Mouse (Mus musculus): ENCODE measurements around the gene Vgll4. TPM values are rescaled to one million over a fixed set of nuclear protein-coding genes. Genes with fewer than 3 reads are reported as not detected.

The Vgll4 gene
- polyA plus RNA-seq, 1 experiment from 2014 or later: 37.9 TPM

DNA sequence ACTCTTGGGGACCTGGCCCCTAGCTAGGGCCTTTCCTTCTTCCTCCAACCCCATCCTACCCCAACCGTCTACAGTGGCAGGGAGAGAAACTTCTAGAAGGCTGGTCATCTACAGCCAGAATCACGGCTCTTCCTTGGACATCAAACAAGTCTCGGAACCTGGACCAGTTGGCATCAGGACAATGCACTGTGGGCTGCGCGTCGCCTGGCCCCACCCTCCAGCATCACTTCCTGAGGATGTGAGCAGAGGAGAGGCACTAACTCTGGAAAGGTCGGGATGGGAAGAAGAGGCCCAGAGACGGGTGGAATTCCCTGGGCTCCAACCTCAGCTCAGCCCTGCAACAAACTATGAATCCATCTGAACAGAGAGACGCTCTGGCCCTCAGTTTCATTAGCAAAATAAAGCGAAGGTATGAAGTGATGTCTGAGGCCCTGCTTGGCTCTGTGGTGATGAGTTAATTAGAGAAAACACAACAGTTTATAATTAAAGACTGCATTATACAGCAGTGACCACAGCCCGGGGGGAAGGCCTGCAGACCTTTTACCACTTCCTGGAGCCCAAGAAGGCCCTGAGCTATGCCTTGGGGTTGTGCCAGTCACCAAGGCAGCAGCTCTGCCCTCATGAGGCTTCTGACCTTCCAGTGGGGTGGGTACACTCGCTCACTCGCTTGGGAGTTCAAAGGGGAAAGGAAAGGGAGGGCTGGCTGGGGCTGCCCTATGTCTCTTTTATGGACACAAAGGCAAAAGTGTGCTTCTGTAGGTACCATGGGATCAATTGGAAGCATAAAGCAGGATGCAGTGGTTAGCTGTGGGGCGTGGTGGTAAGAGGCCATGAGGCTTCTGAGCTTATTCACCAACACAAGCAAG lies 51.8 kb downstream of the Vgll4 start:
- ATAC-seq (ENCODE audit: low FRiP score): no peak
- H3K27ac ChIP-seq: peak overlapping the region; percentile 43; the same call in 1 of the 2 replicates
- H3K9ac ChIP-seq: peak overlapping the region; percentile 42
- peak overlapping the region; percentile 48; the same call in 1 of the 2 replicates for H3K4me3 ChIP-seq (replicated peaks; ENCODE audit: low read length)
- 65% methylated on average over 14 of the region's 14 CpGs for WGBS
- peak overlapping the region; percentile 71 for H3K4me2 ChIP-seq (replicated peaks)
- no peak for DNase-seq (ENCODE audit: low spot score)
- H3K36me3 ChIP-seq (replicated peaks; ENCODE audit: control insufficient read depth, insufficient read depth): no peaks in the 10 kb centered on the region
- H3K27me3 ChIP-seq (ENCODE audit: control insufficient read depth, insufficient read depth, low read length): no peaks in the 10 kb centered on the region
- no peaks in the 10 kb centered on the region for H3K9me3 ChIP-seq (ENCODE audit: control insufficient read depth, low read length)
- H3K4me1 ChIP-seq (replicated peaks; ENCODE audit: control insufficient read depth, insufficient read depth, low read length): peaks cover 80% of the 10 kb centered on the region

- peak; percentile 46 for DNase-seq (ENCODE audit: low spot score)
- H3K9ac ChIP-seq: no peak overlapping the region
- H3K36me3 ChIP-seq (replicated peaks; ENCODE audit: control insufficient read depth, insufficient read depth): no peaks in the 10 kb centered on the region
- peak overlapping the region; percentile 71 for H3K4me2 ChIP-seq (replicated peaks)
- H3K27me3 ChIP-seq (ENCODE audit: control insufficient read depth, insufficient read depth, low read length): no peaks in the 10 kb centered on the region
- H3K9me3 ChIP-seq (ENCODE audit: control insufficient read depth, low read length): no peaks in the 10 kb centered on the region
- peak overlapping the region; percentile 9 for H3K27ac ChIP-seq
- ATAC-seq (ENCODE audit: low FRiP score): no peak
- H3K4me1 ChIP-seq (replicated peaks; ENCODE audit: control insufficient read depth, insufficient read depth, low read length): peaks cover 87% of the 10 kb centered on the region
- H3K4me3 ChIP-seq (replicated peaks; ENCODE audit: low read length): no peak overlapping the region
- WGBS: 45% methylated on average over 11 of the region's 11 CpGs
These were observed 52.7 kb downstream of the Vgll4 start for GRCm38 (mm10) chr6:114917129-114917528.

DNA sequence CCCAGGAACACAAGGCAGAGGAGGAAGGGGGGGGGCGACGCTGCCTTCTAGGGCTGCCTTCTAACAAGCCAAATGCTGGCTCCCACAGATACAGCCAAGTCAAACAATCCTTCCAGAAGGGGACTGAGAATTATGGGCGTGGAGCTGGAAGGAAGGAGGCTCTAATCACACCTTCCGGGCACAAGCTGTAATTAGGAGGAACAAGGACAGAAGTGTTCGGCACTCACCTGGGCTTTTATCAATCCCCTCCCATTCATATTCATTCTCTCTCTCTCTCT lies 53.1 kb downstream of the Vgll4 start:
- ATAC-seq (ENCODE audit: low FRiP score): no peak
- DNase-seq (ENCODE audit: low spot score): no peak
- no peak overlapping the region for H3K9ac ChIP-seq
- H3K36me3 ChIP-seq (replicated peaks; ENCODE audit: control insufficient read depth, insufficient read depth): no peaks in the 10 kb centered on the region
- H3K27me3 ChIP-seq (ENCODE audit: control insufficient read depth, insufficient read depth, low read length): no peaks in the 10 kb centered on the region
- no peaks in the 10 kb centered on the region for H3K9me3 ChIP-seq (ENCODE audit: control insufficient read depth, low read length)
- peaks cover 85% of the 10 kb centered on the region for H3K4me1 ChIP-seq (replicated peaks; ENCODE audit: control insufficient read depth, insufficient read depth, low read length)
- H3K27ac ChIP-seq: peak overlapping the region; percentile 9; the same call in 1 of the 2 replicates
- 4% methylated on average over 5 of the region's 5 CpGs for WGBS
- peak overlapping the region; percentile 71 for H3K4me2 ChIP-seq (replicated peaks)
- no peak overlapping the region for H3K4me3 ChIP-seq (replicated peaks; ENCODE audit: low read length)

DNA sequence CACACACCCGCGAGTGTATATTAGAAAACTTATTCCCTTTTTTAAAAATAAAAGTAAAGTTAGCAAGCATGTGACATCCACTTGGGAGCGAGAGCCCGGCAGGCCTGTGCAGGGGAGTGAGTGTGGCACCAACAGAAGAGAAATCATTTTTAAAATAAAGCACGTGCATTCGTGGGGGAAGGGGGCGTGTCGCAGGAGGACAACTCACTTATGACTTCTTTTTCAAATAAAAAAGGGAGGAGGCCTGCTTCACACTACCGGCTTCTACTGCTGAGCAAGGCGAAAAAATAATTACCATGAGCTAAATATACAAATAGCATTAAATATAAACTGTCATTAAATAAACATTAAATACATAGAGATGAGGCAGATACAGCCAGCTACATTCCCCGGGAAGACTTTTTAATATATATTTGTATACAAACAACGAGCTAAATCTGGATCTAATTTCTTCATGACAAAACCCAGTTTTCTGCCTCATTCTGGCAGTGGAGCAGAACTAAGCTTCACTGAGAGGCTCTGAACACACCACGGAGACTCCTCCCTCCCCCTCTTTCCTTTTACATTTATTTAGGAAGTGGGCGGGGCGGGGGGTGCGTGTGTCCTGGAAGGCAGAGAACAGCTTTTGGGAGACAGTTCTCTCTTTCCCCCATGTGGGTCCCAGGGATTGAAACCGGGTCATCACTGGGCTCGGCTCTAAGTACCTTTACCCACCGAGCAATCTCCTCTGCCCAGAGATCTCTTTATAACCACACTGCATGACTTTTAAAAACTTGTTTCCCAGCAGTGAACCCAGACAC lies 53.7 kb downstream of the Vgll4 start:
- Histone ChIP-seq H3K36me3 (replicated peaks; ENCODE audit: control insufficient read depth, insufficient read depth) (no peaks in the 10 kb centered on the region), H3K9ac (no peak overlapping the region), H3K9me3 (ENCODE audit: control insufficient read depth, low read length) (no peaks in the 10 kb centered on the region), H3K4me1 (replicated peaks; ENCODE audit: control insufficient read depth, insufficient read depth, low read length) (peaks cover 88% of the 10 kb centered on the region), H3K4me3 (replicated peaks; ENCODE audit: low read length) (no peak overlapping the region), H3K27me3 (ENCODE audit: control insufficient read depth, insufficient read depth, low read length) (no peaks in the 10 kb centered on the region), H3K27ac (peak overlapping the region; percentile 9; the same call in 1 of the 2 replicates), H3K4me2 (replicated peaks) (peak overlapping the region; percentile 71)
- WGBS: 35% methylated on average over 19 of the region's 19 CpGs
- DNase-seq (ENCODE audit: low spot score) (no peak), ATAC-seq (ENCODE audit: low FRiP score) (no peak)

DNA sequence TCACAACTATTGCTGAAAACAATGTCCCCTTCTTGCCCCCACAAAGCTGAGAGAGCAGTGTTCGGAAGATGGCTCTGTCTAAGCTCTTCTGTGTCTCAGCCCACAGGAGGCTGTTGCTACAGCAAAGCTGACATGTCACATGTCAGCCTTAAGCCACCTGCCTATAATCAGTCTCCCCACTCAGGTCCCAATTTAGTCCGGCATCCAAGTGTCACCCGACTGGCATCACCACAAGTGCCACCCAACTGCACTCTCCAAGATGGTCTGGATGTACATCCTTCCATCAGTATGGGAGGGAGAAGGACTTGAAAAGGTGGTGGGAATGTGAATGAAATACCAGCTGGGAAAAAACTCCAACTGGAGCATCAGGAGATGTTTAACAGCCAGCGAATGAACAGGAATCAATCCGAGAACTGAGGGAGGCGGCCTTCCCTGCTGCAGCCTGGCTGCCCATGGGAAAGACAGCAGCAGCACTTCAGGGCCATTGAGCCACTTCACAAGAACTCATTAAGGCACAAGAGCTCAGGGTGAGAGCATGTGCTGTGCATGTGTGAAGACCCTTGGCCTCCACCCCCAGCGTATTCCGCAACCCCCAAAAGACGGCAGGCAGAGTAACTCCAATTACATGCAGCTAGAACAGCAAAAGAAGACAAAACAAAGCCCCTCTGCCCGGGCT lies 55.6 kb downstream of the Vgll4 start:
- no peaks in the 10 kb centered on the region for H3K27me3 ChIP-seq (ENCODE audit: control insufficient read depth, insufficient read depth, low read length)
- DNase-seq (ENCODE audit: low spot score) (no peak), ATAC-seq (ENCODE audit: low FRiP score) (no peak)
- H3K9ac ChIP-seq: no peak overlapping the region
- H3K4me1 ChIP-seq (replicated peaks; ENCODE audit: control insufficient read depth, insufficient read depth, low read length): peaks cover 74% of the 10 kb centered on the region
- H3K27ac ChIP-seq: peak overlapping the region; percentile 69
- H3K4me2 ChIP-seq (replicated peaks): 0 out of 2 replicates have a peak overlapping the region, but pooled peaks have one; percentile 10
- no peaks in the 10 kb centered on the region for H3K9me3 ChIP-seq (ENCODE audit: control insufficient read depth, low read length)
- no peak overlapping the region for H3K4me3 ChIP-seq (replicated peaks; ENCODE audit: low read length)
- 33% methylated on average over 10 of the region's 10 CpGs for WGBS
- H3K36me3 ChIP-seq (replicated peaks; ENCODE audit: control insufficient read depth, insufficient read depth): no peaks in the 10 kb centered on the region

- Histone ChIP-seq H3K27me3 (ENCODE audit: control insufficient read depth, insufficient read depth, low read length) (no peaks in the 10 kb centered on the region), H3K4me3 (replicated peaks; ENCODE audit: low read length) (no peak overlapping the region), H3K9ac (no peak overlapping the region), H3K4me2 (replicated peaks) (no peak overlapping the region), H3K36me3 (replicated peaks; ENCODE audit: control insufficient read depth, insufficient read depth) (no peaks in the 10 kb centered on the region), H3K27ac (no peak overlapping the region), H3K4me1 (replicated peaks; ENCODE audit: control insufficient read depth, insufficient read depth, low read length) (peaks cover 63% of the 10 kb centered on the region), H3K9me3 (ENCODE audit: control insufficient read depth, low read length) (no peaks in the 10 kb centered on the region)
- DNase-seq (ENCODE audit: low spot score) (no peak), ATAC-seq (ENCODE audit: low FRiP score) (no peak)
- WGBS: 43% methylated on average over 4 of the region's 4 CpGs
These were observed 56.7 kb downstream of the Vgll4 start for GRCm38 (mm10) chr6:114913142-114913541.

GRCm38 (mm10) chr6:114911540-114911939 lies 58.3 kb downstream of the Vgll4 start:
- H3K9me3 ChIP-seq (ENCODE audit: control insufficient read depth, low read length): no peaks in the 10 kb centered on the region
- H3K27ac ChIP-seq: no peak overlapping the region
- 83% methylated on average over 3 of the region's 3 CpGs for WGBS
- no peak for DNase-seq (ENCODE audit: low spot score)
- no peaks in the 10 kb centered on the region for H3K27me3 ChIP-seq (ENCODE audit: control insufficient read depth, insufficient read depth, low read length)
- H3K4me3 ChIP-seq (replicated peaks; ENCODE audit: low read length): no peak overlapping the region
- ATAC-seq (ENCODE audit: low FRiP score): no peak
- H3K4me1 ChIP-seq (replicated peaks; ENCODE audit: control insufficient read depth, insufficient read depth, low read length): peaks cover 48% of the 10 kb centered on the region
- H3K4me2 ChIP-seq (replicated peaks): no peak overlapping the region
- H3K36me3 ChIP-seq (replicated peaks; ENCODE audit: control insufficient read depth, insufficient read depth): no peaks in the 10 kb centered on the region
- H3K9ac ChIP-seq: no peak overlapping the region

DNA sequence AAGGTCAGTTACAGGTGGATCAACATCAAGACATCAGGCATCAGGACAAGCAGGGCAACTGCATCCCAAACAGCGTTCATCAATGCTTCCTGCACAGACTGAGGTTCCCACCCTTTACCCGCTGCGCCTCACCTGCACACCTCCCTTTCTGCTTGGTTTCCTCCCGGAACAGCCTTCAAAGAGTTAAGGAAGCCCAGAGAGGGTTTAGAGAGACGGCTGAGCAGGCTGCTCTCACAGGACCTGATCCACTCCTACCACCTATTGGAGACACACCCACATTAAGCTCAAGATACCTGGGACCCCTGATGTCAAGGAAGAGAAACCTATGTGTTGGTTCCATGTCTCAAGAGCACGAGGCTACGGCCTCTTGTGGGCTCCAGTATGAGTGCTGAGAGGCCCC lies 60.0 kb downstream of the Vgll4 start:
- Histone ChIP-seq H3K4me3 (replicated peaks; ENCODE audit: low read length) (no peak overlapping the region), H3K27me3 (ENCODE audit: control insufficient read depth, insufficient read depth, low read length) (no peaks in the 10 kb centered on the region), H3K4me2 (replicated peaks) (no peak overlapping the region), H3K36me3 (replicated peaks; ENCODE audit: control insufficient read depth, insufficient read depth) (no peaks in the 10 kb centered on the region), H3K4me1 (replicated peaks; ENCODE audit: control insufficient read depth, insufficient read depth, low read length) (peaks cover 45% of the 10 kb centered on the region), H3K27ac (no peak overlapping the region), H3K9me3 (ENCODE audit: control insufficient read depth, low read length) (no peaks in the 10 kb centered on the region), H3K9ac (no peak overlapping the region)
- ATAC-seq (ENCODE audit: low FRiP score) (no peak), DNase-seq (ENCODE audit: low spot score) (no peak)
- WGBS: 94% methylated on average over 7 of the region's 7 CpGs

DNA sequence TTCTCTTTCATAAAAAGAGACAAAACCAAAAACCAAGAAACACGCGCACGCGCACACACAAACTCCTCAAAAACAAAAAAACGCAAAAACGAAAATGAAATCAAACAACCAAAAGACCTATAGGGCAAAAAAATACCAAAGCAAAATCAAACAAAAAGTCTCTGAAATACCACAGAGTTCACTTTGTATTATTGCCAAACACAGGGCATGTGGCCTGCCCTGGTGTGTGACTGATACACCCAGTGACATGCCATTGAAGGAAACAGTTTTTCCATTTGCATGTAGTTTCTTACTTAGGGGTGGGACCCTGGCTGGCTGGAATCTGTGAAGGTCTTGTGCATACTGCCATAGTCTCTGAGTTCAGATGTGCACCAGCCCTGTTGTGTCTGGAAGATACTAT lies 62.3 kb downstream of the Vgll4 start:
- Histone ChIP-seq H3K9me3 (ENCODE audit: control insufficient read depth, low read length) (no peaks in the 10 kb centered on the region), H3K27ac (no peak overlapping the region), H3K4me3 (replicated peaks; ENCODE audit: low read length) (no peak overlapping the region), H3K4me1 (replicated peaks; ENCODE audit: control insufficient read depth, insufficient read depth, low read length) (peaks cover 42% of the 10 kb centered on the region), H3K36me3 (replicated peaks; ENCODE audit: control insufficient read depth, insufficient read depth) (no peaks in the 10 kb centered on the region), H3K27me3 (ENCODE audit: control insufficient read depth, insufficient read depth, low read length) (no peaks in the 10 kb centered on the region), H3K4me2 (replicated peaks) (no peak overlapping the region), H3K9ac (no peak overlapping the region)
- DNase-seq (ENCODE audit: low spot score) (no peak), ATAC-seq (ENCODE audit: low FRiP score) (no peak)
- 95% methylated on average over 6 of the region's 6 CpGs for WGBS

Measured in hindbrain, embryonic 14.5 days (tissue).